11 mouse cellular contexts compared by ENCODE assay signal in the genomic region with DNA sequence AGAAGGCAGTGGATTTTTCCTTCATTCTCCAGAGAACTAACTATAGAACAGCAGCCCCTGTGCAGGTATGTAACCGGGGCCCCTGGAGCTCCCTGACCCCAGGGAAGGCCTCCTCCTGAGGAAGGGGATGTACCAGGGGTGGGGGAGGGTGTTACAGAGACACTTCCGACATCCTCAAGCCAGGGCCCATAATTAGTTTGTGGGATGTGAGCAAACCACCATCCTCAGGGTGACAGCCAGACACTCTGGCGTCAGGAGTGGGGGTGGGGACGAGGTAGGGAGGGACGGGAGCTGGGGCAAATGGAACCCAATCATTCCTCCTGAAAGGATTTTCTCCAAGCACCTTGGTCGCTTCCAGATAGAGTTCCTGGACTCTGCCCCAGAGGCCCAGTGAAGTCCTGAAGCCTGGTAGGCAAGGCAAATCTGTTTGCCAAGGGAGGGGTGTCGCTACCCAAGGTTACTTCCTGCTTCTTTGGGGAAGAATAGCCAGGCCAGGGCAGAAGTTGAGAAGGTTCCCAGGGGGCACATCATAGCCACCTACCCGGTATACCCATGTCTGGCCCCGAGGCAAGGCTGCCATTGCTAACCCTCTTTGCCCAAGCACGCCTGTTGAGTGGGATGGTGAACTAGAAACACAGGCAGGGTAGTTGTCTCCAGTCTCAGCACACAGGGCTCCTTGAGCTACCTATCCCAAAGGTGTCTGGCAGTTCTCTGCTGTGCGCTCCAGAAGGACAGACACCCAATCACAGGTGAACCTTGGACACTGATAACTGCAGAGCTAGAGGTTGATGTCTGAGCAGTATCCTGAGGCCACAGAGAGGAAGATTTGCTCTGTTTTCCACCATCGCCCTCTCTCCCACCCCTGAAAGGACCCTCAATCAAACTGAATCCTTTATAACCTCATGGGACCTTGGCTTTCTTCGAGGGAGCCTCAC. TPM values are rescaled to one million over a fixed set of nuclear protein-coding genes. Genes with fewer than 3 reads are reported as not detected.
DNase-seq lines count a peak whose midpoint lies in the region; ATAC-seq and TF ChIP-seq lines count a peak whose summit lies in the region.
"Had no signal": no experiment of that assay in that cellular context is flagged by ENCODE, and none has a peak within 500 bp of the region (broad histone marks: within the 10 kb centered on the region; RNA-seq: fewer than 3 reads in every experiment).

No protein-coding gene starts in this region.

- H3K9me3 ChIP-seq in heart, embryonic 14.5 days (ENCODE audit: control insufficient read depth, low read length): no peaks in the 10 kb centered on the region
- H3K9me3 ChIP-seq in liver, embryonic 14.5 days (ENCODE audit: control insufficient read depth, low read length): no peaks in the 10 kb centered on the region
- no peaks in the 10 kb centered on the region for H3K9me3 ChIP-seq in hindbrain, embryonic 16.5 days (ENCODE audit: control insufficient read depth, low read length)
- H3K9me3 ChIP-seq: forebrain, embryonic 13.5 days; midbrain, embryonic 12.5 days had no signal

- WGBS in heart, embryonic 14.5 days: 57% methylated on average over 13 of the region's 13 CpGs
- 45% methylated on average over 13 of the region's 13 CpGs for WGBS in thymus, adult 2 months
- WGBS in liver, embryonic 14.5 days (ENCODE audit: insufficient replicate concordance): 26% methylated on average over 13 of the region's 13 CpGs
- 80% methylated on average over 13 of the region's 13 CpGs for WGBS in hindbrain, embryonic 16.5 days

- TF ChIP-seq CTCF in thymus, adult 2 months (IDR thresholded peaks at IDR 0.05; ENCODE audit: borderline replicate concordance, control insufficient read depth, extremely low read depth, insufficient read depth, low read length, poor library complexity): no peak
- TF ChIP-seq CTCF in liver, embryonic 14.5 days (IDR thresholded peaks at IDR 0.05; ENCODE audit: low read depth): no peak

- no peak overlapping the region for H3K4me2 ChIP-seq in heart, embryonic 14.5 days (ENCODE audit: low read length)
- peak overlapping the region; percentile 4; the same call in 1 of the 2 replicates for H3K4me2 ChIP-seq in liver, embryonic 14.5 days (ENCODE audit: low read depth)
- no peak overlapping the region for H3K4me2 ChIP-seq in hindbrain, embryonic 16.5 days (ENCODE audit: low read length)
- H3K4me2 ChIP-seq: forebrain, embryonic 13.5 days; midbrain, embryonic 12.5 days had no signal

- no peak overlapping the region for H3K27ac ChIP-seq in heart, embryonic 14.5 days (replicated peaks in 1 of 2; ENCODE audit: control insufficient read depth in 1 of 2, insufficient read depth in 1 of 2, low read depth in 2 of 2, low read length in 2 of 2)
- H3K27ac ChIP-seq in thymus, adult 2 months (ENCODE audit: control insufficient read depth, insufficient read depth, low read length): peak overlapping the region; percentile 22; the same call in 1 of the 2 replicates
- no peak overlapping the region for H3K27ac ChIP-seq in liver, embryonic 14.5 days
- H3K27ac ChIP-seq in hindbrain, embryonic 16.5 days (ENCODE audit: low read depth, low read length): no peak overlapping the region
- H3K27ac ChIP-seq: forebrain, embryonic 13.5 days; midbrain, embryonic 12.5 days had no signal

- no peak for TF ChIP-seq POLR2A in thymus, adult 2 months (IDR thresholded peaks at IDR 0.05; ENCODE audit: control insufficient read depth, extremely low read depth, insufficient read depth, low read length, poor library complexity)

- peaks cover 27% of the 10 kb centered on the region for H3K36me3 ChIP-seq in heart, embryonic 14.5 days (ENCODE audit: control insufficient read depth, insufficient read depth, low read length)
- H3K36me3 ChIP-seq in thymus, adult 2 months (ENCODE audit: control insufficient read depth, insufficient read depth, low read length): no peaks in the 10 kb centered on the region
- no peaks in the 10 kb centered on the region for H3K36me3 ChIP-seq in liver, embryonic 14.5 days (replicated peaks; ENCODE audit: control insufficient read depth, insufficient read depth, low read depth)
- H3K36me3 ChIP-seq in hindbrain, embryonic 16.5 days (ENCODE audit: control insufficient read depth, insufficient read depth, low read length): peaks cover 46% of the 10 kb centered on the region

- no peak for DNase-seq in heart, adult 8-10 months (ENCODE audit: low spot score)
- DNase-seq in thymus, adult 2 months: no peak
- DNase-seq in thymus, postnatal 36 days: no peak
- no peak for DNase-seq in liver, embryonic 14.5 days (ENCODE audit: low read depth in 3 of 3, low spot score in 3 of 3)
- peak; percentile 60 for DNase-seq in yolk sac, embryonic 10.5 days (ENCODE audit: low spot score)
- no peak for DNase-seq in right cerebral cortex, adult 2 months (ENCODE audit: low spot score in 2 of 2)
- DNase-seq: cerebellum, adult 9-11 months had no signal

- H3K4me1 ChIP-seq in heart, embryonic 14.5 days (ENCODE audit: control insufficient read depth in 2 of 2, insufficient read depth in 2 of 2, low read length in 2 of 2): peaks cover 32 to 34% of the 10 kb centered on the region in 2 experiments
- H3K4me1 ChIP-seq in thymus, adult 2 months (replicated peaks; ENCODE audit: control insufficient read depth, insufficient read depth, low read length): peaks cover 14% of the 10 kb centered on the region
- H3K4me1 ChIP-seq in liver, embryonic 14.5 days (replicated peaks; ENCODE audit: control insufficient read depth in 2 of 2, insufficient read depth in 2 of 2, low read length in 1 of 2): peaks cover 0 to 31% of the 10 kb centered on the region in 2 experiments; a peak in 3 of 4 replicates
- H3K4me1 ChIP-seq in hindbrain, embryonic 16.5 days (ENCODE audit: control insufficient read depth, insufficient read depth, low read depth, low read length): 0 out of 2 replicates have a peak, but pooled peaks cover 4% of the 10 kb centered on the region
- H3K4me1 ChIP-seq: forebrain, embryonic 13.5 days; midbrain, embryonic 12.5 days had no signal

- no peak for ATAC-seq in heart, embryonic 14.5 days (ENCODE audit: insufficient number of reproducible peaks, insufficient read depth, low FRiP score, low read depth)
- ATAC-seq in liver, embryonic 14.5 days (ENCODE audit: insufficient read depth): no peak
- ATAC-seq in hindbrain, embryonic 16.5 days: no peak
- ATAC-seq: forebrain, embryonic 13.5 days had no signal

- H3K9ac ChIP-seq in heart, embryonic 14.5 days (ENCODE audit: low read length): peak overlapping the region; percentile 27; the same call in 1 of the 2 replicates
- no peak overlapping the region for H3K9ac ChIP-seq in liver, embryonic 14.5 days (replicated peaks)
- no peak overlapping the region for H3K9ac ChIP-seq in hindbrain, embryonic 16.5 days (ENCODE audit: low read depth, low read length)
- H3K9ac ChIP-seq: forebrain, embryonic 13.5 days; midbrain, embryonic 12.5 days had no signal

- H3K4me3 ChIP-seq in heart, embryonic 14.5 days (ENCODE audit: control insufficient read depth in 1 of 2, insufficient read depth in 1 of 2, low read depth in 1 of 2, low read length in 2 of 2): no peak overlapping the region
- H3K4me3 ChIP-seq in thymus, adult 2 months (ENCODE audit: control insufficient read depth, insufficient read depth, low read length): no peak overlapping the region
- no peak overlapping the region for H3K4me3 ChIP-seq in liver, embryonic 14.5 days (ENCODE audit: insufficient read depth in 1 of 2, low read depth in 2 of 2, low read length in 2 of 2)
- no peak overlapping the region for H3K4me3 ChIP-seq in hindbrain, embryonic 16.5 days (ENCODE audit: low read length)
- H3K4me3 ChIP-seq: forebrain, embryonic 13.5 days; midbrain, embryonic 12.5 days had no signal

- H3K27me3 ChIP-seq in heart, embryonic 14.5 days (ENCODE audit: control insufficient read depth, insufficient read depth, low read length): no peaks in the 10 kb centered on the region
- no peaks in the 10 kb centered on the region for H3K27me3 ChIP-seq in thymus, adult 2 months (ENCODE audit: control insufficient read depth, insufficient read depth, low read length)
- H3K27me3 ChIP-seq in liver, embryonic 14.5 days (ENCODE audit: control insufficient read depth, insufficient read depth, low read length): no peaks in the 10 kb centered on the region
- no peaks in the 10 kb centered on the region for H3K27me3 ChIP-seq in hindbrain, embryonic 16.5 days (replicated peaks; ENCODE audit: control insufficient read depth, insufficient read depth, low read length)
- H3K27me3 ChIP-seq: forebrain, embryonic 13.5 days; midbrain, embryonic 12.5 days had no signal

- TF ChIP-seq EP300 in liver, embryonic 14.5 days (IDR thresholded peaks at IDR 0.05; ENCODE audit: low read depth): no peak

RNA-seq across cellular contexts. Expression of a gene that starts 17.2 kb away (rescaled TPM):
- 29.4 and 31.2 TPM in 2 replicates for polyA plus RNA-seq in heart, embryonic 14.5 days (2014; fragmentation: Nextera tagmentation; extraction: Ambion mirVana)
- 10 to 100 TPM; 64.0 to 88.9 (median 74.0) TPM for total RNA-seq in heart, adult 8-10 months (2022)
- 35.3 and 40.3 TPM in 2 replicates for polyA plus RNA-seq in thymus, adult 2 months (2012; rRNA removed)
- polyA plus RNA-seq in liver, embryonic 14.5 days (2012; rRNA removed): 14.1 and 18.2 TPM in 2 replicates
- 13.2 and 16.1 TPM in 2 replicates for polyA plus RNA-seq in liver, embryonic 14.5 days (2014; fragmentation: Nextera tagmentation; extraction: Ambion mirVana)
- polyA plus RNA-seq in hindbrain, embryonic 16.5 days (2015; fragmentation: Nextera tagmentation; extraction: Ambion mirVana): 109 and 125 TPM in 2 replicates

RNA-seq across cellular contexts. Expression of a gene that starts 39.1 kb away (rescaled TPM):
- 25.2 and 25.7 TPM in 2 replicates for polyA plus RNA-seq in heart, embryonic 14.5 days (2014; fragmentation: Nextera tagmentation; extraction: Ambion mirVana)
- 10 to 100 TPM; 38.4 to 43.7 (median 43.2) TPM for total RNA-seq in heart, adult 8-10 months (2022)
- 168 and 185 TPM in 2 replicates for polyA plus RNA-seq in thymus, adult 2 months (2012; rRNA removed)
- polyA plus RNA-seq in liver, embryonic 14.5 days (2012; rRNA removed): 10.9 TPM in 2 replicates
- 10.2 and 12.4 TPM in 2 replicates for polyA plus RNA-seq in liver, embryonic 14.5 days (2014; fragmentation: Nextera tagmentation; extraction: Ambion mirVana)
- polyA plus RNA-seq in hindbrain, embryonic 16.5 days (2015; fragmentation: Nextera tagmentation; extraction: Ambion mirVana): 6.0 and 8.0 TPM in 2 replicates
